Mouse (Mus musculus): ENCODE data around the gene Tnxb. TPM values are rescaled to one million over a fixed set of nuclear protein-coding genes. Genes with fewer than 3 reads are reported as not detected.

The Tnxb gene
- total and polyA plus RNA-seq, 3 experiments: under 0.01 to 0.08 TPM; not detected in 1

- H3K4me1 ChIP-seq (ENCODE audit: insufficient read depth, low read depth, low read length): peaks cover 29% of the 10 kb centered on the region
- no peak for ATAC-seq (ENCODE audit: extremely low read depth, insufficient number of reproducible peaks, low FRiP score, poor library complexity, severe bottlenecking)
- H3K27me3 ChIP-seq (ENCODE audit: insufficient read depth, low read length): peaks cover 48% of the 10 kb centered on the region
Observed at GRCm38 (mm10) chr17:34659897-34660214, 10.5 kb upstream of the Tnxb start.

GRCm38 (mm10) chr17:34660259-34660820 is 10.0 kb upstream of the Tnxb start:
- H3K4me3 ChIP-seq (ENCODE audit: low read depth, low read length): no peak overlapping the region
- H3K36me3 ChIP-seq (replicated peaks): peaks cover 7% of the 10 kb centered on the region
- H3K4me1 ChIP-seq (ENCODE audit: insufficient read depth, low read depth, low read length): peaks cover 24% of the 10 kb centered on the region
- H3K9me3 ChIP-seq (replicated peaks): no peaks in the 10 kb centered on the region
- ATAC-seq (ENCODE audit: extremely low read depth, insufficient number of reproducible peaks, low FRiP score, poor library complexity, severe bottlenecking) (no peak), DNase-seq (ENCODE audit: low spot score) (no peak)
- TF ChIP-seq GATA2 (IDR thresholded peaks at IDR 0.05; ENCODE audit: borderline replicate concordance, low read depth, low read length) (no peak), GATA1 (IDR thresholded peaks at IDR 0.05; ENCODE audit: borderline replicate concordance, low read length) (no peak), CTCF (IDR thresholded peaks at IDR 0.05; ENCODE audit: low read depth, low read length) (no peak), TAL1 (conservative IDR thresholded peaks at IDR 0.05; ENCODE audit: low read depth, low read length) (no peak), POLR2AphosphoS5 (IDR thresholded peaks at IDR 0.05; ENCODE audit: insufficient replicate concordance, low read depth, low read length) (no peak)
- peaks cover 48% of the 10 kb centered on the region for H3K27me3 ChIP-seq (ENCODE audit: insufficient read depth, low read length)

More at GRCm38 (mm10) chr17:34659897-34660214, 10.5 kb upstream of the Tnxb start:
- TF ChIP-seq CTCF (IDR thresholded peaks at IDR 0.05; ENCODE audit: low read depth, low read length) (no peak), GATA2 (IDR thresholded peaks at IDR 0.05; ENCODE audit: borderline replicate concordance, low read depth, low read length) (no peak), TAL1 (conservative IDR thresholded peaks at IDR 0.05; ENCODE audit: low read depth, low read length) (no peak), POLR2AphosphoS5 (IDR thresholded peaks at IDR 0.05; ENCODE audit: insufficient replicate concordance, low read depth, low read length) (no peak), GATA1 (IDR thresholded peaks at IDR 0.05; ENCODE audit: borderline replicate concordance, low read length) (no peak)
- no peak for DNase-seq (ENCODE audit: low spot score)
- Histone ChIP-seq H3K9me3 (replicated peaks) (no peaks in the 10 kb centered on the region), H3K36me3 (replicated peaks) (peaks cover 12% of the 10 kb centered on the region), H3K4me3 (ENCODE audit: low read depth, low read length) (no peak overlapping the region)

- H3K27me3 ChIP-seq (ENCODE audit: insufficient read depth, low read length): peaks cover 47% of the 10 kb centered on the region
- DNase-seq (ENCODE audit: low spot score) (no peak), ATAC-seq (ENCODE audit: extremely low read depth, insufficient number of reproducible peaks, low FRiP score, poor library complexity, severe bottlenecking) (no peak)
- TF ChIP-seq CTCF (IDR thresholded peaks at IDR 0.05; ENCODE audit: low read depth, low read length) (no peak), TAL1 (conservative IDR thresholded peaks at IDR 0.05; ENCODE audit: low read depth, low read length) (no peak), GATA1 (IDR thresholded peaks at IDR 0.05; ENCODE audit: borderline replicate concordance, low read length) (no peak), POLR2AphosphoS5 (IDR thresholded peaks at IDR 0.05; ENCODE audit: insufficient replicate concordance, low read depth, low read length) (no peak), GATA2 (IDR thresholded peaks at IDR 0.05; ENCODE audit: borderline replicate concordance, low read depth, low read length) (no peak)
- H3K9me3 ChIP-seq (replicated peaks): no peaks in the 10 kb centered on the region
- no peak overlapping the region for H3K4me3 ChIP-seq (ENCODE audit: low read depth, low read length)
- peaks cover 16% of the 10 kb centered on the region for H3K4me1 ChIP-seq (ENCODE audit: insufficient read depth, low read depth, low read length)
- no peaks in the 10 kb centered on the region for H3K36me3 ChIP-seq (replicated peaks)
Observed at GRCm38 (mm10) chr17:34661121-34661591, 9.2 kb upstream of the Tnxb start.

- no peak overlapping the region for H3K4me3 ChIP-seq (ENCODE audit: low read depth, low read length)
- peaks cover 42% of the 10 kb centered on the region for H3K27me3 ChIP-seq (ENCODE audit: insufficient read depth, low read length)
- no peak for TF ChIP-seq GATA1 (IDR thresholded peaks at IDR 0.05; ENCODE audit: borderline replicate concordance, low read length)
- no peak for TF ChIP-seq GATA2 (IDR thresholded peaks at IDR 0.05; ENCODE audit: borderline replicate concordance, low read depth, low read length)
- TF ChIP-seq POLR2AphosphoS5 (IDR thresholded peaks at IDR 0.05; ENCODE audit: insufficient replicate concordance, low read depth, low read length): no peak
- TF ChIP-seq CTCF (IDR thresholded peaks at IDR 0.05; ENCODE audit: low read depth, low read length): no peak
- no peak for TF ChIP-seq TAL1 (conservative IDR thresholded peaks at IDR 0.05; ENCODE audit: low read depth, low read length)
- H3K36me3 ChIP-seq (replicated peaks): no peaks in the 10 kb centered on the region
- ATAC-seq (ENCODE audit: extremely low read depth, insufficient number of reproducible peaks, low FRiP score, poor library complexity, severe bottlenecking) (no peak), DNase-seq (ENCODE audit: low spot score) (no peak)
- peaks cover 13% of the 10 kb centered on the region for H3K4me1 ChIP-seq (ENCODE audit: insufficient read depth, low read depth, low read length)
- H3K9me3 ChIP-seq (replicated peaks): no peaks in the 10 kb centered on the region
Observed at GRCm38 (mm10) chr17:34662468-34662867, 7.9 kb upstream of the Tnxb start.

GRCm38 (mm10) chr17:34662978-34663377 is 7.4 kb upstream of the Tnxb start:
- Histone ChIP-seq H3K4me3 (ENCODE audit: low read depth, low read length) (no peak overlapping the region), H3K27me3 (ENCODE audit: insufficient read depth, low read length) (peaks cover 42% of the 10 kb centered on the region), H3K36me3 (replicated peaks) (no peaks in the 10 kb centered on the region), H3K9me3 (replicated peaks) (no peaks in the 10 kb centered on the region), H3K4me1 (ENCODE audit: insufficient read depth, low read depth, low read length) (peaks cover 13% of the 10 kb centered on the region)
- DNase-seq (ENCODE audit: low spot score) (no peak), ATAC-seq (ENCODE audit: extremely low read depth, insufficient number of reproducible peaks, low FRiP score, poor library complexity, severe bottlenecking) (no peak)
- TF ChIP-seq CTCF (IDR thresholded peaks at IDR 0.05; ENCODE audit: low read depth, low read length): no peak
- TF ChIP-seq POLR2AphosphoS5 (IDR thresholded peaks at IDR 0.05; ENCODE audit: insufficient replicate concordance, low read depth, low read length): no peak; the same call in 1 of the 2 replicates
- no peak for TF ChIP-seq TAL1 (conservative IDR thresholded peaks at IDR 0.05; ENCODE audit: low read depth, low read length)
- no peak for TF ChIP-seq GATA1 (IDR thresholded peaks at IDR 0.05; ENCODE audit: borderline replicate concordance, low read length)
- no peak for TF ChIP-seq GATA2 (IDR thresholded peaks at IDR 0.05; ENCODE audit: borderline replicate concordance, low read depth, low read length)

- H3K27me3 ChIP-seq (ENCODE audit: insufficient read depth, low read length): peaks cover 38% of the 10 kb centered on the region
- no peak for ATAC-seq (ENCODE audit: extremely low read depth, insufficient number of reproducible peaks, low FRiP score, poor library complexity, severe bottlenecking)
- H3K36me3 ChIP-seq (replicated peaks): no peaks in the 10 kb centered on the region
- TF ChIP-seq GATA1 (IDR thresholded peaks at IDR 0.05; ENCODE audit: borderline replicate concordance, low read length) (no peak), GATA2 (IDR thresholded peaks at IDR 0.05; ENCODE audit: borderline replicate concordance, low read depth, low read length) (no peak), TAL1 (conservative IDR thresholded peaks at IDR 0.05; ENCODE audit: low read depth, low read length) (no peak), CTCF (IDR thresholded peaks at IDR 0.05; ENCODE audit: low read depth, low read length) (no peak)
- no peak overlapping the region for H3K4me3 ChIP-seq (ENCODE audit: low read depth, low read length)
- no peaks in the 10 kb centered on the region for H3K9me3 ChIP-seq (replicated peaks)
- no peak for DNase-seq (ENCODE audit: low spot score)
- peaks cover 13% of the 10 kb centered on the region for H3K4me1 ChIP-seq (ENCODE audit: insufficient read depth, low read depth, low read length)
Observed at GRCm38 (mm10) chr17:34663558-34663957, 6.8 kb upstream of the Tnxb start.

All from G1E (cell line).